Mouse (Mus musculus) gastrocnemius, postnatal 4 days (tissue): ENCODE data around the gene Ang. TPM values are rescaled to one million over a fixed set of nuclear protein-coding genes. Genes with fewer than 3 reads are reported as not detected.
A peak's percentile ranks its signal among the peaks of the same experiment; 100 is the strongest.

ENCODE experiments used
- DNase-seq, 2 experiments: peaks; one replicate each; pipeline ENCODE4 v3.0.0; 2021 to 2022; ENCODE audit warnings: low spot score in 2 of 2, mixed read lengths in 2 of 2
- total RNA-seq, 2 experiments: library from RNA; stranded (reverse); gene quantifications; 2 replicates each; pipeline ENCODE4 v1.2.3; 2021

Gene Ang
- total RNA-seq, 2 experiments from 2014 or later: 7.7 to 8.9 TPM

DNA sequence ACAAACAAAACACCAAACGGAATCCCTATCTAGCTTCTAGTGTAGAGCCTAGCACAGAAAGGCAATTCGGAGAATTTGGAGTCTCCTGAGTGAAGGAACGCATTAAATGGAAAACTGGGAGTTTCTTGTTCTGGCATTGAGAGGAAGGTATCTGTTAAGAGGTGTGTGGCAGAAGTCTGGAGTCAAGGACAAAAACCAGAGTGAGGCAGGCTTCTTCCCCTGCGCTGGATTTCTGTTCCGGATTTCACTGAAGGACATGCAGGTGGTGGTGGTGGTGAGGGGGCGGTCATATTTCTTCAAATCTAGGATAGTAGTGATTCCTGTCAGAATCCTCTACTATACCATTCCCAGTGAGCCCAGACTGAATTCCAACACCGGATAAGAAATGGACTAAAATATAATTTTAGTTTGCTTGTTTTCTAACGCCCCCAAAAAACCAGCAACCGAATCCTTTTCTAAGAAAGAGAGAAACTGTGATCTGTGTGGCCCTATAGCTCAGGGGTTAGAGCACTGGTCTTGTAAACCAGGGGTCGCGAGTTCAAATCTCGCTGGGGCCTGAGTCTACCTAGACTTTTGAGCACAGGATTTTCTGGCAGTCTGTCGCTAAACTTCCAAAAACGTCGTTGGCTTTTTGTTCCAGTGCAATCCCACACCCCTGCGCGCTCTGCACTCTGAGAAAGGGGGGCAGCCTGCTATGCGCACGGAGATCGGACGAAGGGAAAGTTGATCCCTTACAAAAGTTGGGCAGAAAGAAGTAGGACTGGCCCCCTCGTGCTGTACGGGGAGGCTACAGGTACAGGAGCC lies 2.6 kb upstream of the Ang start:
- peak in 1 of 2 experiments; percentile 78 for DNase-seq

- peak; percentile 84 to 90 for DNase-seq
Measured at GRCm38 (mm10) chr14:51088970-51089673, 1.8 kb upstream of the Ang start.

GRCm38 (mm10) chr14:51089674-51090076 lies 1.3 kb upstream of the Ang start:
- DNase-seq: no peak

DNA sequence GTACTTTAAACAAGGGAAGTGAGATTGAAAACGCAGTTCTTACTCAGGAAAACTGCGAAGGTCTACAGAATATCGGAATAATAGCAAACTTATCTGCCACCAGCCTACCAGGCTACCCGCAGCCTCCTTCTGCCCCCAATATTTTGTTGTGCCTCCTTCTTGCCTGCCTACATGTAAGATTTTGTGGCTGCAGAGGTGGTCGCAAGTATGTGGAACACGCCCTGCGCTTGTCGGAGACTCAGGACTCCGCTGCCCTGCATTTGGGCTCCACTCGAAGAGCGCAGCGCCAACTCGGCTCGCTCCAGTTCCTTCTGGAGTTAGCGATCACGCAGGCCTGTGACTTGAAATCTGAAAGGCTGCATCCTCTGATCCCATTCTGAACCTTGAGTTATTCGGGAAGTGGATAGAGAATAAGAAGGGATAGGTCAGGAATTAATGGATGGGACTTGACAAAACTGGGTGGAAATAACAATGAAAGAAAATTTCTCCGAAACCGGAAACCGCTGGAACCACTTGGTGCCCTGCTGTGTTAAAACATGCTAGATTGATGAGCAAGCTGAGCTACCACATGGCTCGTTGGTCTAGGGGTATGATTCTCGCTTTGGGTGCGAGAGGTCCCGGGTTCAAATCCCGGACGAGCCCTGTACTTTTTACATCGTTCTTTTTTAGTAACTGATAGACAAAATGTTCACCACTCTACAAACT lies 721 bp upstream of the Ang start:
- DNase-seq: peak; percentile 62 to 75

GRCm38 (mm10) chr14:51092073-51092620 lies 1.2 kb downstream of the Ang start:
- DNase-seq: no peak

DNA sequence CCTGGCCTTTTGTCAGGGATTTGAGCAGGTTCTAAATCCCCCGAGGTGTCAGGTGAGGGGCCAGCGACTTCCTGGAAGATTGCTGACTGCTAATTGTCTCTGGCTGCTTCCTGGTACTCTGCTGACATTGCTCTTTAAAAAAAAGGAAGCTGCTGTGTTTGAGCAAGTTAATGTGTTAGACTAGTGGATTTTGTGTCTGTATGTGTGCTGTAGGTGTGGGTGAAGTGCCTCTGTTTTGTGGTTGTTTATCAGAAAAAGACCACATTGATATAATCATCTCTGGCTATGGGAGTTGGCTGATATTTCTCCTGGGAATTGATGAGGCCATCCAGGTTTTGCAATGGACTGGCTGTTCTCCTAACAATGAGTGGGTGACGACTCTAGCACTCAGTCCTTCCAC lies 2.5 kb downstream of the Ang start:
- no peak for DNase-seq

GRCm38 (mm10) chr14:51094096-51094875 lies 3.3 kb downstream of the Ang start:
- no peak for DNase-seq

GRCm38 (mm10) chr14:51094921-51095320 lies 4.0 kb downstream of the Ang start:
- DNase-seq: no peak

DNA sequence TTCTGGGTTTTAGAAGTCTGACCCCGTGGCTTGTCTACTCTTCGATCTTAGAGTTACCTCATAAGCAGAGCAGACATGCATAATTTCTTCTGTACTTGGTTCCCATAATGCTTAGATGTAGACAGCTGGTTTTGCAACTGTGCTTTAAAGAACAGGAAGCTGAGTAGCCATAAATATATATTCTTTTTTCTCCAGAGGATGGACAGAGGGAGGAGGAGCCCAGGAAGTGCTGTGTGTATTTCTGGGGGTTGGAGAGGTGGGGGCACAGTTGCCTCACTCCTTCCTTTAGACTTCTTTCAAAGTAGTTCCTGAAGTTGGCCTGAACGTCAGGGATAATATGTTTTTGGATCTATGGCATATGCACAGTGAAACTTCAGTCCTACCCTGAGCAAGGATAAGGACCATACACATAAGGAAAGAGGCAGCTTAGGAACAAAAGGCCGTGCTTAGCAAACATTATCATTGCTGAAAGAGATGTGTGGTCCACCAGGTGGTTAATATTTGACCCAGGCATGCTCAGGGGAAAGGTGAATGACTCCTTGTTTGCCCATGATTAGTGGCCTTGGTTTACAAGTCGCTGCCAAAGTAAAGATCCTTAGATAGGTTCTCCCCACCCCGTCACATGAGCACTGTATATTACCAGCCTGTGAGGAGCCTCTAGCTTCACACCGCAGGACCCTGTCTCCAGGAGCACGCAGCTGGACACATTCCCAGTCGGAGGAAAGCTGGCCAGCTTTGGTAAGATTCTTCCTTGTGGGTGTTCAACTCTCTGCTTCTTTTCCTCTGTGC lies 5.0 kb downstream of the Ang start:
- no peak for DNase-seq

- DNase-seq: peak in 1 of 2 experiments; percentile 51
Measured at GRCm38 (mm10) chr14:51098300-51098699, 7.3 kb downstream of the Ang start.

GRCm38 (mm10) chr14:51098921-51099320 lies 8.0 kb downstream of the Ang start:
- DNase-seq: no peak

- DNase-seq: no peak
Measured at GRCm38 (mm10) chr14:51101284-51101683, 10.3 kb downstream of the Ang start.

DNA sequence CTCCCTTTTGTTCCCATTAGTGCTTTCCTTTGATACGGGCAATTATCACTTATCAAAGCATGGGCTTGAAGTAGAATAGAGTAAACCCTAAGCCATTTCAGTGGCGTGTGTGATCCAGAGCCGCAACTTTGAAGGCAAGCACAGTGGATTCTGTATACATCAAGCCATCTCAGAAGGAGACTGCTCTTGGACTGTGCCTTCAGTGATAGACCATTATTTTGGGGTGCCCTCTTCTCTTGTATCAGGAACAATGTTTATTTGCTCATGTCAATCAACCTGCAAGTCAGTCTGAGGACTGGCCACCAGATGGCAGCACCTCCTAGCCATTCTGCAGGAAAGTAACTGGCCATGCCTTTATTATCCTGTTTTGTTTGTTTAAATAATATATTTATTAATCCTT lies 12.3 kb downstream of the Ang start:
- peak in 1 of 2 experiments; percentile 58 for DNase-seq

DNA sequence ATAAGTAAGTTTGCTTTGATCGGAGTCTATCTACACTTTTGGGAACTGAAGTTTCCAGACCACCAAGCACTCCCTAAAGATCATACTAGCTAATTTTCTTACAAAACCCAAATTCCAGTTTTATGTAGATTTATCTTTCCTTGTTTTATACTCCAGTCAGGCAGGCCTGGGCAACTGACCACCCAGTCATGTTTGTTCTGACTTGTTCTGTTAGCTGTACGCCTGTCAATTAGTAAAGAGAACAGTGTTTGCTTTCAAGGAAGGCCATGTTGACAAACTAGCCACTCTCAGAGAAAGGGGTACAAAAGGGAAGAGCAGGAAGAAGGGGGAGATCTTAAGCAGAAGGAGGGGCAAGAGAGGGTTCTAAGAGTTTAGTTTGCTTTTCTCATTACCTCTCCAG lies 13.4 kb downstream of the Ang start:
- no peak for DNase-seq

- no peak for DNase-seq
Measured at GRCm38 (mm10) chr14:51106449-51106967, 15.6 kb downstream of the Ang start.

DNA sequence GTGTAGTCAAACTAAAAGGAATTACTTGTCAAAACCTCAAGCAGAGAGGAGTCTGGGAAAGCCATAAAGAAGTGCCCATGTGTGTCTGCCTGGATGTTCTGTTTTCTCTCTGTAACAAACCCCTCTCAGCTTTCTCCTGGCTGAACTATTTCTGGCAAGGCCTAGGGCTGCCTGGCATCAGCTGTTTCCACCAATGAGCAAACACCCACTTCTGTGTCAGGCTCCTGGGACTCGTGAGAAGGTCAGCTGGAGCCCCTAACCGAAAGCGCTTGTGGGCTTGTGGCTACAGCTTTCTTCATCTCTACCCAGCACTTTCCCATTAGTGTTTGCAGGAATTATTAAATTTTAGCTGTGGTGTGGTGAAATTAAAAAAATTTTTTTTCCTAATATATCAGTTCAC lies 21.0 kb downstream of the Ang start:
- no peak for DNase-seq

DNA sequence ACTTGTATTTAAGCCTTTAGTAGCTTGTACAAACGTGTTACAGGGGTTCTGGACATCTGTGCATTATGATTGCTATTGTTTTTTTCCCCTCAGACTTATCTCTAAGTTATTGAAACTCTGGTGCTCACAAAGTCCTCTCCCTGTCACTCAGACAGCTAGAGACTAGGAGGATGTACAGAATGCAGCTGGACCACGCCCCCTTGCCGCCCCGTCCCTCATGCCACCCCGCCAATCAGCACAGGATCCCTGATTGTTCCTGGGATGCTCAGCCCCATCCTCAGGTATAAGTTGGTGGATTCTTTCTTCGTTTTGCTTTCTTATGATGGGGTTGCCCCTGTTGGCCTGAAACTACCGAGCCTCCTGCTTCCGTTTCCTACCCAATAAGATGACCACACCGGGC lies 22.5 kb downstream of the Ang start:
- no peak for DNase-seq

DNA sequence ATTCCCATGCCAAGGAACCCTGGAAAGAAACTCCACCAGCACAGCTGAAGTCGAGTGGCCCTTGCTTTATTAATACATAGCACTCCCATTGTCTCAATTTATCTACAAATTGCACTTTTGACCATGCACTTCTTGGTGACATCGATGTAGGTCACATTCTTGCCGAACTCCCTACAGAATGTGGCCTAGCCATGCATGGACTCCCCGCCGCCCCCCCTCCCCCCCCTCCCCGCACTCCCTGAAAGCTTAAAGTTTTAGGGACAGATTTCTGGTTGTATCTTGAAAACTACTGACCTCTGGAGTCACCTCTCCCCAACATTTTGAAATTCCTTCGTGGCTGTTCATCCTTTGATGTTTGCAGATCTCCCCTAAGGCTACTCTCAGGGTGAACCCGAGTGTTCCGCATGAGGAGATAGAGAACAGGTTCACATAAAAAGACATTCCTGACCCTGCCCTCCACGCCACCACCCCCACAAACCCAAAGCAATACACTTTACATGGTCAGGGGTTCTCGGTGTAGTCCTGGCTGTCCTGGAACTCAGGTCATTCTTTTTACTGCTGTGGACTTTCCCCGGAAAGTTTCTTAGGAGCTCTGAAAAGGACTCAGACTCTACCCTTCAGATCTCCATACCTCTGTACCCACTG lies 23.1 kb downstream of the Ang start, which contains the start of gene Eddm3b:
Gene Eddm3b (plus strand): TSS at position 511 of the 645 bp plus-strand sequence.
- DNase-seq: no peak

DNA sequence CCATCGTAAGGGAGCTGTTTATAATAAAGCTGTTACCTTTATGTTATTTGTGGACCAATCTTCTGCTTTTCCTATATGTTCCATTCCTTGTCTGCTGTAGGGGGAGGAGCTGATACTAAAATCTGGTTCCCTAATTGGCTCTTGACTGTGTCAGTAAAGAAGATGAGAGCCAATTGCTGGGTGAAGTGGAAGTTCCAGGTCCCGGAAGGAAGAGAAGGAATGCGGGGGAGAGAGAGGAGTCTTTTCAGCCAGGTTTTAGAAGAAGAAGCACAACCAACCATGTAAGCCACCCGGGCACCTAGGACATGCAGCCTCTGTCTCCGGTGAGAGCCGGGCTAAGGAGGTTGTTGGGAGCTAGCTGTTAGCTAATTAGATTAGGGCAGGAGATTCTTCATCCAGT lies 34.7 kb downstream of the Ang start:
- no peak for DNase-seq
